Mouse (Mus musculus) embryonic stem cell, embryonic (primary cell): ENCODE measurements around the gene Olfr598.
"Not testable (repeated sequence)": the region's sequence is repeated elsewhere in the genome, so short reads cannot be mapped to it uniquely, and the experiment has no call there.

Source experiments
- CTCF ChIA-PET, 4 experiments: fragments of 300-600 bp in 2 of 4; fragments of 350-600 bp in 2 of 4; sonication (Branson Sonifier 250); formaldehyde crosslinking; loops; one replicate each; lab custom pipeline; 2022; ENCODE audit warnings: inconsistent platforms in 2 of 4; lab: Charles Lee
- POLR2A ChIA-PET, 4 experiments: fragments of 300-600 bp in 2 of 4; fragments of 350-600 bp in 2 of 4; sonication (Branson Sonifier 250); formaldehyde crosslinking; loops; one replicate each; lab custom pipeline; 2022; ENCODE audit warnings: antibody characterized with exemption in 4 of 4, inconsistent platforms in 1 of 4; lab: Charles Lee

Olfr598 gene

GRCm38 (mm10) chr7:103323268-103323667, at the start of gene Olfr598:
Gene Olfr598, plus strand, starts transcription at chr7:103323568.
- ChIA-PET CTCF (no interaction called here), POLR2A (no interaction called here)

- POLR2A ChIA-PET, CTCF ChIA-PET: not testable (repeated sequence)
Observed at GRCm38 (mm10) chr7:103305348-103305747, 18.0 kb upstream of the Olfr598 start, which contains the start of gene Olfr596. Gene Olfr596, plus strand, starts transcription at chr7:103305648.

DNA sequence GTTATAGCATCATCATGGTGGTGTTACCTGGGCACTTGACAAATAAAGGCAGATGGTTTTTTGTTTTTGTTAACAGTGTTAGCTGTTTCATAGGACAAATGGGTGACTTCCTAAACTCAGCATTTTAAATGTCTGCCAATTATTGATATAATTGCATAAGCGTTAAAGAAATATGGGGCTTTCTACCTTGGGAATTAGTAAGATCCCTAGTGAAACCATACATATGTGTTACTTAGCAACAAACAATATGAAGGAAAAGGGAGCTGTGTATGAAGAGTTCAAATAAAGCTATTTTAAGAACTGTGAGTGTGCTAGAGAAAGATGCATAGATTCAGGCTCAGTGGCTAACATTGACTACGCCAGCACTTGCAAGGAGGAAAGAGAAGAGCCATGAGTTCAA, 7.4 kb upstream of the Olfr598 start, which contains the start of gene Olfr597:
TSS of gene Olfr597 (plus strand) at position 301 of the 400 bp plus-strand sequence.
- POLR2A ChIA-PET, CTCF ChIA-PET: not testable (repeated sequence)

DNA sequence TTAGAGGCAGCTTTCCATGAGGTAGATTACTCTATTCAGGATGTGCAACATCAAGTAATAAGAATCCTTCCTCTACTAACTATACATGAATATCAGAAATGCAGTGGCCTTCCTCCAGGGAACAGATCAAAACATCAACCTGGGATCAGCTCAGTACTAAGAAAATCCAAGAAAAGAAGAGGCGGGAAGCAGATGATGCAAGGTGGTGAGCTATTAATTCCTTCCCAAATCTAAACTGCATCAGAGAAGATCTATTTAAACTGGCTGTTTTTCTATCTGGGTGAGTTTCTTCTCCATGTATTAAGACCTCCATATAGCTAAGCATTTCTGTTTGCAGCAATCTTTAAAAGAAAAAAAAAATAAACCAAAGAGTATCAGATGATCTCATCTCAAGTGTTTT, 12.2 kb downstream of the Olfr598 start, which contains the start of gene Olfr599:
TSS of gene Olfr599 (plus strand) at position 301 of the 400 bp plus-strand sequence.
- POLR2A ChIA-PET: no interaction called here
- CTCF ChIA-PET: interaction anchor here in 1 of 4 experiments (1.1 kb wide), 1 partner anchor 471 kb away, joined by 3 read pairs; no protein-coding TSS in a partner anchor

DNA sequence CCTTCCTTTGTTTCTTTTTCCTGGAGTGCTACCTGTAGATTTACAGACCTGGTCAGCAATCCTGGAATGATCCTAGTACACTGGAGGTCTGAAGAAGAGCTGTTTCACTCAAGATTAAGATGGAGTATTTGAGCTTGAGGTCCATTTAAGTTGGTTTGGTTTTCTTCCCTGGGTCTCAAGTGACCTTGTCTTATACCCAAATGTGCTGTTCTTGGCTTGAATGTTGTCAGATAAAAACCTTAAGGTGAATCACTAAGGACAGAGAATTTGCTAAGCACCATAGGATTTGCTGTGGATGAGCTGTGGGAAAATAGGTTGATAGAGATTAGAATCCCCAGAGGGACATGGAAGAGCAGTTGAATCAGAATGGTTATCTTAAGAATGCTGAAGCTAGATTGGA, 26.2 kb downstream of the Olfr598 start, which contains the start of gene Olfr600:
TSS of gene Olfr600 (minus strand) at position 101 of the 400 bp plus-strand sequence.
- CTCF ChIA-PET: no interaction called here
- POLR2A ChIA-PET: no interaction called here

DNA sequence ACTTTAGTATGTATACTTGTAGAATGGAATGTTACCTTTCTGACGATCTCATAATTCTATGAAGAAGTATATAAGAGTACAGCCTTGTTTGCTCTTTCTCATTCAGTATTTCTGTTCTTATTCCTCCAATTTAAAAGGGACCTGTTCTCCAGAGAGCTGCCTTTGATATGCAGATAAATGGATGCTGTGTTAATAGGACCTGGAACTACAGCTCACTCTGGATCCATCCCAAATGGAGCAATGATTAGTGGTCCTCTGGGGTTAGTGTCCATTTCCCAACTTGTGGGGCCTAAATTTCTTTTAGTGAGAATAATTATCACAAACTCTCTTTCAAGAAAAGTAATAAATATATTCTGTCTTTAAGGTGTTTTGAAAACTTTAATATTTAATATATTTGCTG, 39.2 kb downstream of the Olfr598 start, which contains the start of gene Olfr601:
TSS of gene Olfr601 (minus strand) at position 101 of the 400 bp plus-strand sequence.
- POLR2A ChIA-PET: no interaction called here

More for the DNA sequence above, 39.2 kb downstream of the Olfr598 start, which contains the start of gene Olfr601:
- CTCF ChIA-PET: no interaction called here
